Mouse (Mus musculus): ENCODE data around the gene Naga. TPM values are rescaled to one million over a fixed set of nuclear protein-coding genes. Genes with fewer than 3 reads are reported as not detected.
A peak's percentile ranks its signal among the peaks of the same experiment; 100 is the strongest.

Naga gene
- polyA plus RNA-seq (2016; fragmentation: Nextera tagmentation; extraction: Ambion mirVana): 26.7 and 29.7 TPM in 2 replicates

GRCm38 (mm10) chr15:82338593-82339112 lies at the start of gene Naga, which contains the start of the genes Pheta2 and Smdt1:
Gene Naga, minus strand, starts transcription at chr15:82338925.
Gene Pheta2, plus strand, starts transcription at chr15:82338942.
Gene Smdt1, plus strand, starts transcription at chr15:82338959.
- Histone ChIP-seq H3K9ac (peak within 1 kb of the TSS; percentile 63), H3K4me3 (peak within 1 kb of the TSS; percentile 45), H3K36me3 (peaks cover 23% of the 10 kb centered on the region), H3K27ac (peak within 1 kb of the TSS; percentile 46), H3K4me2 (replicated peaks) (peak within 1 kb of the TSS; percentile 62), H3K9me3 (replicated peaks) (no peaks in the 10 kb centered on the region), H3K4me1 (peaks cover 30% of the 10 kb centered on the region), H3K27me3 (peaks cover 23% of the 10 kb centered on the region)
- under 1% methylated on average over 41 of the region's 41 CpGs for WGBS
- peak; percentile 91 for ATAC-seq (ENCODE audit: low FRiP score)

DNA sequence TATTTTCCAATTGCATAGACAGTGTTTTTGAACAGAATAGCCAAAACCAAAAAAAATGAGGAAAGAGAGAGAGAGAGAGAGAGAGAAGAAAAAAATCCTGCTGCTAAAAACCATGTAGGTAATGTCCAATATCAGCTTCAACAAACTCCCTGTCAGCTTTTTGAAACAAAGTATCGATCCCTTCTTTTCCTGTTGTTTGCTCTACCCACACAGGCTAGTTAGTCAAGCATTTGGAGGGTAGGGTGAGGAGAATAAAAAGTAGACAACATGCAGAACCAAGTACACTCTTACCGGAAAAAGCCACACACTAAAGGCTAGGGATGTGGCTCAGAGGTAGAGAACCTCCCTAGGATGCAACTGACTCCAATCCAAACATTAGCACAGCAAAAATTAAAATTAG lies 47.0 kb upstream of the Naga start:
- Histone ChIP-seq H3K27ac (no peak overlapping the region), H3K4me1 (peaks cover 5% of the 10 kb centered on the region), H3K4me3 (no peak overlapping the region), H3K4me2 (replicated peaks) (no peak overlapping the region), H3K9me3 (replicated peaks) (no peaks in the 10 kb centered on the region), H3K36me3 (no peaks in the 10 kb centered on the region), H3K9ac (no peak overlapping the region), H3K27me3 (no peaks in the 10 kb centered on the region; the same call in 1 of the 2 replicates)
- WGBS: 97% methylated on average over 2 of the region's 2 CpGs
- no peak for ATAC-seq (ENCODE audit: low FRiP score)

- Histone ChIP-seq H3K9me3 (replicated peaks) (no peaks in the 10 kb centered on the region), H3K4me3 (no peak overlapping the region), H3K4me1 (peaks cover 14% of the 10 kb centered on the region), H3K4me2 (replicated peaks) (no peak overlapping the region), H3K27ac (no peak overlapping the region), H3K27me3 (no peaks in the 10 kb centered on the region; the same call in 1 of the 2 replicates), H3K9ac (no peak overlapping the region), H3K36me3 (no peaks in the 10 kb centered on the region)
- no peak for ATAC-seq (ENCODE audit: low FRiP score)
- whole genome bisulfite sequencing: 91% methylated on average over 2 of the region's 2 CpGs
Observed at GRCm38 (mm10) chr15:82382441-82382840, 43.7 kb upstream of the Naga start.

GRCm38 (mm10) chr15:82380714-82381062 lies 42.0 kb upstream of the Naga start:
- peak overlapping the region; percentile 33 for H3K4me3 ChIP-seq
- 31% methylated on average over 7 of the region's 7 CpGs for WGBS
- H3K9ac ChIP-seq: peak overlapping the region; percentile 51; the same call in 1 of the 2 replicates
- no peak for ATAC-seq (ENCODE audit: low FRiP score)
- no peaks in the 10 kb centered on the region; the same call in 1 of the 2 replicates for H3K27me3 ChIP-seq
- H3K4me2 ChIP-seq (replicated peaks): peak overlapping the region; percentile 58
- H3K27ac ChIP-seq: no peak overlapping the region
- H3K36me3 ChIP-seq: no peaks in the 10 kb centered on the region
- peaks cover 21% of the 10 kb centered on the region for H3K4me1 ChIP-seq
- H3K9me3 ChIP-seq (replicated peaks): no peaks in the 10 kb centered on the region

DNA sequence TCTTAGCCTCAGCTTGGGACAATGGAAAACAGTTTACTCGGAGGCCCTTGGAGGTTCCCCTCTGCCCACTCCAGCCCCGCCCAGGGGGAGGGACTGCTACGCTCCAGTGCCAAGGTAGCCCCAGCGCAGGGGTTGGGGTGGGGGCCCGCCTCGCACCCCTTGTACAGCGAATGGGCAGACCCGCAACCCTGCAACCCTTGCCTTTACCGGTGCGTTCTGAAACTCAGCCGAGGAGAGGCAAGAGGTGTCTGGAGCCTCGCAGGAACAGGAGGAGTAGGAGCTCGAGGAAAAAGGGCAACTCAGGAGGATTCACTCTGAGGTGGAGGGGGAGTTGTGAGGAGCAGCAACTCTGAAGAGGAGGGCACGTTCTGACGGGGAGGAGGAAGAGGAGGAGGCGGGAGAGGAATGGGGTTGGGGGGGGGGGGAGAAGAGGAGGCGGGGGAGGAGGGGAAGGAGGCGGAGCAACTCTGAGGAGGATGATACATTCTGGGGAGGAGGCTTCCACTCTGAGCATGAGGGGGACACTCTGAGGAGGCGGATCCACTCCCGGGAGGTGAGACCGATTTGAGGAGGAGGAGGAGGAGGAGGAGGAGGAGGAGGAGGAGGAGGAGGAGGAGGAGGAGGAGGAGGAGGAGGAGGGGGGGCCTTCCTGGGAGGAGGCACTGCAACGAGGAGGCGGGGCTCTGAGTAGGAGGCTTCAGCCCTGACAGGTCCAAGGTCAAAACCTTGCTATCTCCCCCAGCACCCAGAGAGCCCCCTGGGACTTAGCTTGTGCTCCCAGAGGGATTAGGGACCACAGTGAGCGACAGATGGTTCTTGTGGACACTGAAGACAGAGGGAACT lies 41.4 kb upstream of the Naga start, which contains the start of gene Cyp2d22:
Cyp2d22 (minus strand) TSS at position 390 of the 843 bp plus-strand sequence.
- Histone ChIP-seq H3K27me3 (no peaks in the 10 kb centered on the region; the same call in 1 of the 2 replicates), H3K27ac (peak within 1 kb of the TSS; percentile 64), H3K4me3 (peak within 1 kb of the TSS; percentile 33), H3K4me2 (replicated peaks) (peak within 1 kb of the TSS; percentile 58), H3K9me3 (replicated peaks) (no peaks in the 10 kb centered on the region), H3K4me1 (peaks cover 21% of the 10 kb centered on the region), H3K36me3 (no peaks in the 10 kb centered on the region), H3K9ac (peak within 1 kb of the TSS; percentile 51)
- WGBS: 2% methylated on average over 19 of the region's 24 CpGs
- ATAC-seq (ENCODE audit: low FRiP score): peak; percentile 63

GRCm38 (mm10) chr15:82379511-82379870 lies 40.8 kb upstream of the Naga start:
- Histone ChIP-seq H3K4me2 (replicated peaks) (peak overlapping the region; percentile 58), H3K4me3 (peak overlapping the region; percentile 33), H3K4me1 (peaks cover 21% of the 10 kb centered on the region), H3K27me3 (no peaks in the 10 kb centered on the region; the same call in 1 of the 2 replicates), H3K9ac (no peak overlapping the region), H3K36me3 (no peaks in the 10 kb centered on the region), H3K9me3 (replicated peaks) (no peaks in the 10 kb centered on the region), H3K27ac (peak overlapping the region; percentile 64; the same call in 1 of the 2 replicates)
- no peak; the same call in 1 of the 2 replicates for ATAC-seq (ENCODE audit: low FRiP score)
- 16% methylated on average over 7 of the region's 7 CpGs for WGBS

GRCm38 (mm10) chr15:82378261-82379180 lies 39.8 kb upstream of the Naga start:
- Histone ChIP-seq H3K27ac (no peak overlapping the region), H3K4me3 (no peak overlapping the region), H3K4me1 (peaks cover 21% of the 10 kb centered on the region), H3K36me3 (no peaks in the 10 kb centered on the region), H3K9me3 (replicated peaks) (no peaks in the 10 kb centered on the region), H3K9ac (no peak overlapping the region), H3K27me3 (no peaks in the 10 kb centered on the region; the same call in 1 of the 2 replicates), H3K4me2 (replicated peaks) (no peak overlapping the region)
- 47% methylated on average over 15 of the region's 15 CpGs for WGBS
- no peak for ATAC-seq (ENCODE audit: low FRiP score)

DNA sequence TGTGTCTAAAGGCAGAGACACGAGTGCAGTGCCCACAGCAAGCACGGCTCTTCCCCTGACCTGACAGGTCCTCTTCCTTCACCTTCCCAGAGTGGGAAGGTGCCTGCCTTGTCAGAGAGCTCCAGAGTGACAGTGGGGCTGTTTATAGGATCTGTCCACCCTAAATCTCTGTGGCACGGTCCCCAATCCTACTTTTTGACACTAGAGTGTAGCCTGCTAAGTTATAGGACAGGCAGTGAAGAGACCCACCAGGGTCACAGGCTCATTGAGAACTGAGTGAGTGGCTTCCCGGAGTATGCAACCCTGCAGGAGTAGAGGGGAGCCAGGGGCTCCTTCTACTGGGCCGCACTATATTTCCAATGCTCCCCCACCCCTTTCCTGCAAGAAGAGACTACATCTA lies 39.0 kb upstream of the Naga start:
- H3K4me3 ChIP-seq: no peak overlapping the region
- no peak overlapping the region for H3K9ac ChIP-seq
- H3K27me3 ChIP-seq: no peaks in the 10 kb centered on the region; the same call in 1 of the 2 replicates
- no peaks in the 10 kb centered on the region for H3K36me3 ChIP-seq
- H3K27ac ChIP-seq: no peak overlapping the region
- 73% methylated on average over 5 of the region's 5 CpGs for WGBS
- H3K9me3 ChIP-seq (replicated peaks): no peaks in the 10 kb centered on the region
- ATAC-seq (ENCODE audit: low FRiP score): no peak
- H3K4me1 ChIP-seq: peaks cover 21% of the 10 kb centered on the region
- no peak overlapping the region for H3K4me2 ChIP-seq (replicated peaks)

DNA sequence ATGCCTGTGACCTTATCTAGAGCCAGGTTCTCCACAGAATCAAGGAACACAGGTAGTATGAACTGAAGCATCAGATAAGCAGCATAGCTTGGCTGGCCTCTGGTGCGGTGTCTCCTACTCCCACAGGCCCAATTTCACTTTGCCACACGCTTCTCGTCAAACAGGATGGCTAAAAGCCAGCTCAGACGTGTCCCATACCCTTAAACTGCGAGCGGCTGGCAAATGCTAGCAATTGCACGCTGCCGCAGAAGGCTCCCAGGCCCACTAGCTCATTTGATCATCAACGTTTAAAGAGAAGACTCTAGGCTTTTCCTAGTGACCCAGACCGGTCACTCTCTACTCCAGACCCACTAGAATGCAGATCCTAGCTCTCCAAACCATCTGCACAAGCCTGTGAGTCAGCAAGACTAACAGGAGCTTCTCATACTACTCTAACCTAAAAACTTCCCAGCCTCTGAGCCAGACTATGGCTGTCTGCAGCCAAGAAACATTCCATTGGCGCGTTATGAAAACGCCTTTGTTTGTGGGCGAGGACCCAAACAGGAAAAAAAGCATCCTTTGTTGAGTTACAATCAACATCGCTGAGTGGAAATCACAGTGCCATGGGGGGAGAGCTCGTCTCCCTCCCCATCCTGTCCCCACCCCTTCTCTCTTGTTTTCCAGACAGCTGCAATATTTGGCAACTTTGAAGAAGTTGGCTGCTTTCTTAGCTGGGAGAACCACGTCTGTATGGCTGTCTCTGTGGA lies 37.8 kb upstream of the Naga start:
- H3K27me3 ChIP-seq: no peaks in the 10 kb centered on the region
- no peak overlapping the region for H3K4me2 ChIP-seq (replicated peaks)
- no peak for ATAC-seq (ENCODE audit: low FRiP score)
- WGBS: 67% methylated on average over 17 of the region's 17 CpGs
- H3K4me1 ChIP-seq: peaks cover 21% of the 10 kb centered on the region
- H3K9ac ChIP-seq: no peak overlapping the region
- peak overlapping the region; percentile 8; the same call in 1 of the 2 replicates for H3K27ac ChIP-seq
- H3K36me3 ChIP-seq: no peaks in the 10 kb centered on the region
- H3K4me3 ChIP-seq: no peak overlapping the region
- H3K9me3 ChIP-seq (replicated peaks): no peaks in the 10 kb centered on the region

- Histone ChIP-seq H3K36me3 (no peaks in the 10 kb centered on the region), H3K27ac (no peak overlapping the region)
Observed at GRCm38 (mm10) chr15:82375855-82376254, 37.1 kb upstream of the Naga start.

GRCm38 (mm10) chr15:82374437-82374836 lies 35.7 kb upstream of the Naga start:
- no peaks in the 10 kb centered on the region for H3K36me3 ChIP-seq
- WGBS: 64% methylated on average over 5 of the region's 5 CpGs

More at GRCm38 (mm10) chr15:82375855-82376254, 37.1 kb upstream of the Naga start:
- WGBS: 92% methylated on average over 9 of the region's 9 CpGs
- peaks cover 17% of the 10 kb centered on the region for H3K4me1 ChIP-seq
- no peaks in the 10 kb centered on the region for H3K27me3 ChIP-seq
- H3K4me2 ChIP-seq (replicated peaks): no peak overlapping the region
- H3K4me3 ChIP-seq: no peak overlapping the region
- no peak for ATAC-seq (ENCODE audit: low FRiP score)
- no peak overlapping the region for H3K9ac ChIP-seq
- H3K9me3 ChIP-seq (replicated peaks): no peaks in the 10 kb centered on the region

More at GRCm38 (mm10) chr15:82374437-82374836, 35.7 kb upstream of the Naga start:
- no peak for ATAC-seq (ENCODE audit: low FRiP score)
- H3K4me3 ChIP-seq: no peak overlapping the region
- H3K9me3 ChIP-seq (replicated peaks): no peaks in the 10 kb centered on the region
- H3K27ac ChIP-seq: no peak overlapping the region
- no peak overlapping the region for H3K9ac ChIP-seq
- no peaks in the 10 kb centered on the region for H3K27me3 ChIP-seq
- H3K4me2 ChIP-seq (replicated peaks): no peak overlapping the region
- H3K4me1 ChIP-seq: peaks cover 7% of the 10 kb centered on the region
